Mouse (Mus musculus) lung, postnatal 36 days (tissue): ENCODE data around the gene Amh.

Experiments
- DNase-seq: peaks from one replicate; pipeline ENCODE4 v3.0.0; 2022; ENCODE audit warnings: mixed read lengths

Amh gene

GRCm38 (mm10) chr10:80829359-80830278 lies 24.6 kb downstream of the Amh start:
- DNase-seq, result no peak

GRCm38 (mm10) chr10:80831136-80831535 lies 26.1 kb downstream of the Amh start:
- DNase-seq, result peak; percentile 90

GRCm38 (mm10) chr10:80832818-80833217 lies 27.8 kb downstream of the Amh start:
- DNase-seq, result no peak

- DNase-seq, result no peak
Measured at GRCm38 (mm10) chr10:80835617-80836016, 30.6 kb downstream of the Amh start.

- DNase-seq, result no peak
Measured at GRCm38 (mm10) chr10:80836949-80837379, 31.9 kb downstream of the Amh start.

GRCm38 (mm10) chr10:80837827-80838226 lies 32.8 kb downstream of the Amh start:
- no peak for DNase-seq

GRCm38 (mm10) chr10:80838346-80838912 lies 33.4 kb downstream of the Amh start:
- DNase-seq, result no peak

- DNase-seq, result no peak
Measured at GRCm38 (mm10) chr10:80839848-80840247, 34.8 kb downstream of the Amh start.

- no peak for DNase-seq
Measured at GRCm38 (mm10) chr10:80841685-80842084, 36.6 kb downstream of the Amh start.

GRCm38 (mm10) chr10:80842334-80842733 lies 37.3 kb downstream of the Amh start:
- DNase-seq, result no peak

- no peak for DNase-seq
Measured at GRCm38 (mm10) chr10:80843087-80843930, 38.3 kb downstream of the Amh start.

GRCm38 (mm10) chr10:80843931-80844547 lies 39.0 kb downstream of the Amh start, which contains the start of gene Lingo3:
Gene Lingo3 (minus strand): TSS chr10:80844039.
- DNase-seq, result no peak

- DNase-seq, result no peak
Measured at GRCm38 (mm10) chr10:80845055-80845693, 40.1 kb downstream of the Amh start.

GRCm38 (mm10) chr10:80845732-80846131 lies 40.7 kb downstream of the Amh start:
- DNase-seq, result no peak

GRCm38 (mm10) chr10:80848571-80848970 lies 43.5 kb downstream of the Amh start:
- peak; percentile 80 for DNase-seq

- DNase-seq, result peak; percentile 95
Measured at GRCm38 (mm10) chr10:80854913-80855748, 50.1 kb downstream of the Amh start, which contains the start of the genes Lsm7 and Sppl2b. Gene Lsm7 (minus strand): TSS chr10:80855209. Gene Sppl2b (plus strand): TSS chr10:80855275.

- no peak for DNase-seq
Measured at GRCm38 (mm10) chr10:80855749-80856073, 50.7 kb downstream of the Amh start.

- peak; percentile 15 for DNase-seq
Measured at GRCm38 (mm10) chr10:80856267-80856666, 51.2 kb downstream of the Amh start.

- no peak for DNase-seq
Measured at GRCm38 (mm10) chr10:80856908-80857307, 51.9 kb downstream of the Amh start.
